Mouse (Mus musculus): Measurements from ENCODE around the gene Mgll. TPM values are rescaled to one million over a fixed set of nuclear protein-coding genes. Genes with fewer than 3 reads are reported as not detected.
A peak's percentile ranks its signal among the peaks of the same experiment; 100 is the strongest.

Gene Mgll
- total RNA-seq, 2 experiments from 2014 or later = 64.9 to 70.5 TPM

DNA sequence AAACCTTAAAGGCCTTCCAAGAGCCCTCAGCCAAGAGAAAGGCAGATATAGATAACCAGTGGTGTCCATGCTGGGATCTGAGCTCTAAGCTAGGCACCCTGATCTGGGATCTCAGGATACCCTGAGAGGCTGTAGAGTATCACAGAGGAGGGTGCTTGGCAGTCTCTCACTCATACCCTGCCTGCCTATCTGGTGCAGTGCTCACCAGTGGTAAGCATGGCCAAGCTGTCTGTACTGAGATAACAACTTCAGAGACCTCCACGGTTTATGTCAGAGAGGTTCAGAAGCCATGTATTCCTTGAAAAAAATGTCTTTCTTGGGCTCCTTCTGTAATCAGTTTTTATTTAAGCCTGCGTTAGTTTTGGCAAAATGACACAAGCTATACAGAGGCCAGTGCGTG, 16.8 kb downstream of the Mgll start:
- no peak for DNase-seq
- intact Hi-C loops (cut with DNase I; ENCODE audit: low total_unique reads) = no loop called here

DNA sequence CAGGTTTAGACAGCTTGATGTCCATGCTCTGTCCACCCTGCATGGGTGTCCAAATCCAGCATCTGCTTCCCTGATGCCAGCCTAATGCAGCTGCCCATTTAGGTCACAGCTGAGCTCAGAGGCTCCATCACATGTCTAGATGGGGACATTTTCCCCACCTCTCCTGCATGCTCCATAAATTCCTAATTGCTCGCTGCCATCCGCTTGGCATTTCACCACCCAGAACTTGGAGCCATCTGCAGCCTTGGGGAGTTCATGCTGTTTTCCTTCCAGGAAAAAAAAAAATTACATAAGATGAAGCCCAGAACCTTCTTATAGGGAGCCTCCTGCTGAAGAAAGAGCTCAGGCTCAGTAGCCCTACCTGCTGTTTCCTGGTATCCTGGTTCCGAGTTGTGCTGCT, 17.6 kb downstream of the Mgll start:
- DNase-seq = no peak
- intact Hi-C loops (cut with DNase I; ENCODE audit: low total_unique reads) = no loop called here

DNA sequence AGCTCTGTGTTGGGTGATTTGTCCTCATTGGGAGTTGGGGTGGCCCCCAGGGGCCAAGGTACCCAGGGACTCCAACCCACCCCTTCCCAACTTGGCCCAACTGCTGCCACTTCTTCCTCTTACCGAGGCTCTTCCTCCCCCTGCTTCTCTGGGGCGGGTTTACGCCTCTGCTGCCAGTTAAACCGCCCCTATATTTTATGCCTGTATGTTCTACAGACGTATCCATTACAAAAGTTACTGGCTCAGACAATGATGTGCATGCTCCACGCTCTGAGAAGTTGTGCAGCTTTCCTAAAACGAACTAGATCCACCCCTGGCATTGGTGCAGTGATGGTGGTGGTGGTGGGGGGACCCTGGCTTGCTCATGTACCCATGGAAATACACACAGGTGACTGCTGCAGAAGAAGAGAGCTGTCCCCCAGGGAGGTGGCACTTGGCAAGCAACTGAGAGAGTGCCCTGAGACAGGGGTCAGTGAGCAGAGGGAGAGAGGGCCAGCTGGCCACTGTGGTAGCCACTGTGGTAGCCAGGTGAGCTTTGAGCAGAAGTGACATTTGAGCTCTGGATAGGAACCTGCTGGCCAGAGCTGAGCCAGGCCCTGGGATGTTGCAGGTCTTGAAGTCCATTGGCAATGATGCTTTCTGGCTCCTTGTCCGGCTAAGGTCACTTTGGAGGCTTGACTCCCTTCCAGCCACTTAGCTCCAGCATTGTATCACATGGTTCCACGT, 18.2 kb downstream of the Mgll start:
- intact Hi-C loops (cut with DNase I; ENCODE audit: low total_unique reads) = no loop called here
- DNase-seq = peak; percentile 53

DNA sequence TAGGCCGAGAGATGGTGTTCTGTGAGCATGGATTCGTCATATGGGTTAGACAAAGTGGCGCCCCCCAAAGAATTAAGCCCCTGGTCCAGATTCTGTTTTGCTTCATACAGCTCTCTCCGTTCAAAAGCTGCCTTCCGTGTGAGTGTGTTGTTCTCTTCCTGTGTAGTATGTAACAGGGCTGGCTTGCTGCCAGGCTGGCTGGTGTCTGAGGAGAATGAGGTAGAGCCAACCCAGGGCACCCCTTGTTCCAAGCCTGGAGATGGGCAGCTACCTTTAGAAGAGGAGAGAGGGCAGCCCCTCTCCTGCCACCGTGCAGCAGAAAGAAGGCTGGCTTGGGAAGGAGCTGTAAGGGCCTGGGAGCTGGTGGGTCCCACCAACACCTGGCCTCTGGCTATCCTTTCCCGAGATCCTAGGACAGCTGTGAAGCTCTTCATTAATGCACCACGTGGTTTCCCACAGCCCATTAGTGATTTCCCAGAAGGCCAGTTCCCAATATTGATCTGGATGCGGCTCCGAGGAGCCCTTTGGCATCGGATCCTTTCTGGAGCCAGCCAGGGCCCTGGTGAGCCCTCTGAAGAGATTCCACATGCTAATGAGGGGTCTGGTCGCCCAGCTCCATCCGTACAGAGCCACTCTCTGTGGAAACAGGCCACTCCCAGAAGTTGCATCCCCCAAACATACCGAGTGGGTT, 19.5 kb downstream of the Mgll start:
- DNase-seq = no peak
- intact Hi-C loops (cut with DNase I; ENCODE audit: low total_unique reads) = no loop called here

DNA sequence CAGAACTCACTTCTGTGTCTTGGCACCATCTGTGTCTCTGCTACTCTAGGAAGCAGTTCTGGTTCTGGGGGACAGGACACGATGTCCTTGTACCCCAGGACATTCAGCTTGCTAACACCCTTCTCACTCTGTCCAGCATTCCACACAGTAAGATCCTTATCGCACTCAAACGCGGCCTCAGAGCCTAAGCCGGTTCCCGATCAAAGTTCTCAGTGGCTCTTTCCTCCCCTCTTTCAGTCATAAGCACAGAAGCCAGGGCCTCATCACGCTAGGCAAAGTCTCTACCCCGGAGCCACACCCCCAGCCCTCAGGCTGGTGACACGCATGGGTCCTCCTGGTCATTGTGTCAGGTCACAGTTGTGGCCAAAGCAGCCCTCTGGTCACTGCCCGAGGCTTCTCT, 20.8 kb downstream of the Mgll start:
- no peak for DNase-seq
- intact Hi-C loops (cut with DNase I; ENCODE audit: low total_unique reads) = no loop called here

DNA sequence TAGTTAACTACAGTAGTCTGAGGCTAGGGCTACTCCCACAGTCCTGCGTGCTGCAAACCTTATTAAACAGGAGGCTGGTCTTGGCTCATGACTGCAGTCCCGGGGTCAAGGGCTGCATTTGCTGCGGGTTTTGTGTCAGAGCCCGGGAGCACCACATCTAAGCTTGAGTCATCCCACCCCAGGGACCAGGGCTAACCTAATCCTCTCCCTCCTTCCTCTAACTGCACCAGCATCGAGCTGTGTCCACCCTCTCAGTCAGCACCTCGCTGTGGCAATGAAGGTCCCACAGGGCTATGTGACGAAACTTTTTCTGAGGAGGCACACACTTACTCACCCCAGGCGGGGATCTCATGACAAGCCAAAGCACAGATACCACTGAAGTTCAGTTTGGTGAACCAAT, 22.1 kb downstream of the Mgll start:
- DNase-seq = no peak
- intact Hi-C loops (cut with DNase I; ENCODE audit: low total_unique reads) = no loop called here

DNA sequence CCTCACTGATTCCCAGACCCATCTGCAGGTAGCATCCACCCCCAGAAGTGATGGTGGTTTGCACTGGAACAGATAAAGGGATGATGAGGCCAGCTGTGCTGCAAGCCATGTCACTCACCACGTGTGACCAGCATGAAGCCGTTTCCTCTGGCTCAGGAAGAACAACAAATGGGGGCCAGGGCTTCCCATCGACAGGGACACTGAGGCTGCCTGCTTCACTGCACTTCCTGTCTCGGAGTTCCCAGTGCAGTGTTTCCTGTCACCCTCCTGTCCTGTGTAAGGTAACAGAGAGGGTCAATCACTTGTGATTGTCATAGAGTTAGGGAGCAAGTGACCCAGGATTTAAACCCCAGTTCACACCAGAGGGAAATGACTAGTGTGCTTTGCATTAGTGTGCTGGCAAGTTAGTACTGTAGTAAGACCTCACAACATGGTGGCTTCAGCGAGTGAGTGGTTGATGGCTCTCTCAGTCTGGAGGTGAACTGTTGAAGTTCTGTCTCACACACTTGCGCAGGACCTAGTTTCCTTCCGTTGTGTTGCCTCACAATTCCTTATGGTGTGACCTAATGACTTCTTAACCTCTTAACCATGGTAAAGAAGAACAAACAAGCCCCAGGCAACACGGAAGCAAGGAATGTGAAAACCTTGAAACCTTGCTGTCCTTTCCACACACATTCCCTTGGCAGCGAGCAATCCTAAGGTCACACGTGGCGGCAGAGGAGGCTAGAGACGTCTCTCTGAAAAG, 23.3 kb downstream of the Mgll start:
- DNase-seq = no peak
- intact Hi-C loops (cut with DNase I; ENCODE audit: low total_unique reads) = no loop called here

DNA sequence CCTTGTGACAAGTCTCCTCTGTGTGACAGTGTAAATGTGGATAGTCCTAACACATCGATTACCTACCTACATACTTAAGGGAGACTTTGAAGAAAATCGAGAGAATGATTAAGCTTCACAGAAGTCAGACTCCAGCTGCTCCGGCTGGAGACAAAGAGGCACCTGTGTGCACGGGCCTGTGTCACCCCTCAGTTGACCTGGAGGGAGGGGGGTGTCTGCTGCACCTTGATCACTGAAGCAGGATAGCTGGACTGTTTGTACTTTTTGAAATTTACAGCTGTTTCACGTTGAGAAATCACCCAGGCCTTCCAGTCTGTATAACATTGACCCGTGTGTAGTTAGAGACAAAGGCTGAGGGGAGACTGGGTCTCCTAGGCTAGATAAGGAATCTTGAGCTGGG, 26.7 kb downstream of the Mgll start:
- intact Hi-C loops (cut with DNase I; ENCODE audit: low total_unique reads) = no loop called here
- DNase-seq = no peak

DNA sequence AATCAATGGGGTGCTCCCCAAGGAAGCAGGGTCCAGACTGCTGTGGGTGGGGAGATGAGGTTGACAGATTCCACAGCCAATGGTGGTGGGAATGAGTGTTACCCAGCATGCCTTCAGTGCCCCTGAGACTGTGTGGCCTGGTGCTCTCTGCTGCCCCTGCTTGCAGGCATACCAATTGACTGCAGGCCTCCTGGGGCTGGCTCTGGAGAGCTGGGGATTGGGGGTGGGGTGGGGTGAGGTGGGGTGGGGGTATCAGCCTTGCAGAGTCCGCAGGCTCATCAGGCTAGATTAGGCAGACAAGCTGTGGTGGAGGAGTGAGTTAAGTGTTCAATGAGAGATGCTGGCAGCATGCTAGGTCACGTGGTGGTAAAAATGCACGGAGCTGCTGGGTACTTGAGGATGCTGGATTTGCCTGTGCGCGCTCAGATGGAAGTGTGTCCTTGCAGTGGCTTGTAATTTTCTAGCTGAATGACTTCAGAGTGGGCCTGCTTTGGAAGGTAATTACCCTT, 28.6 kb downstream of the Mgll start:
- intact Hi-C loops (cut with DNase I; ENCODE audit: low total_unique reads) = no loop called here
- DNase-seq = no peak

DNA sequence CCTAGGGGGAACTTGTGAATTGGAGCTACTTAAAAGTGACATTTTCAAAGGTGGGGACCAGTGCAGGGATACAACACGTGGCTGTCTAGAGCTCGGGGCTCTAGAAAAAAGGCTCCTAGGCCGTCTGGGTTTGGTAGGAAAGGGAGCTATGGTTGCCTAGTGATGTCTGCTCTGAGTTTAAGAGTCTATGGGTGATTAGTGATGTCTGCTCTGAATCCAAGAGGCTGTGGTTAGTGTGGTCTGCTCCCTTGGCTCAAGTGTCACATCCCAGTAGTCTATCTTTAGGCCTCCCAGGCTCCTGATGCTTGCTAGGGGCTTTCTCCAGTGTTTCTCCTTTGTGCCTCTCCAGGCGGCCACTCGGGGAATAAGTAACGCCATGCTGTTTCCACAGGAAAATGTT, 29.4 kb downstream of the Mgll start:
- DNase-seq = no peak
- intact Hi-C loops (cut with DNase I; ENCODE audit: low total_unique reads) = no loop called here

DNA sequence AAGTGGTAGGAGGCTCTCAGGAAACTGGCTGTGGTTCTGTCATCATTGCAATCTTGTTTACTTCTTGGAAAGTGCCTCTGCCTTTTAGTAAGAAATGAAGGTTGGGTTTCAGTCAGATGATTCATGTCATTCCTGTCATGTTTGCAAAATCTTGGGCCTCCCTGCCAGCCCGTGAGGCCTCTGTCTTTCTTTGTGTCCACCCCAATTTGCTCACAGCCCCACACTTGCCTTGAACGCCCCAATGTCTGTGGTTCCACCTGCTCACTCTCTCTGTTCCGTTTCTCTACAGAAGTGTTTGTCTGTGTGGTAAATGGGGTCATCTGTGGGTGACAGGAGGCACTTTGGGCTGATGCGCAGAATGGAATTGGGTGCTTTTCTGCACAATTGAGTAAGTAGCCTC, 32.8 kb downstream of the Mgll start:
- intact Hi-C loops (cut with DNase I; ENCODE audit: low total_unique reads) = no loop called here
- DNase-seq = no peak

DNA sequence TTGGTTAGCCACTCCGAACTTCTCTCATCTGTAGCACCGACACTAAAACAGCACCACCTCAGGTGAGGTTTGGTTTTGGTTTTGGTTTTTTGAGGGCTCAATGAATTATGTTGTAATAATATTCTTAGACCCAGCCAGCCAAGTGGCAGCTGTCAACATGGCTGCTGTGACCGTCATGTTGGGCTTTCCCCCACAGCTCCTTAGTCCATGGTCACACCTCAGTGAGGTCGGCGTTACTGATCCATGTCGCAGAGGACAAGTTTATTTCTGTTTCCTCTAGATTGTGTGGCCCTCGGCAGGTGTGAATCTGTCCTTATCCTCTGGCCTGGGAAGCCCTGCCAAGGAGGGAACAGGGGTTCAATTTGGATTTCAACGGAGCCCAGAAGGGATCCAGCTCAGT, 33.9 kb downstream of the Mgll start:
- intact Hi-C loops (cut with DNase I; ENCODE audit: low total_unique reads) = no loop called here
- no peak for DNase-seq

DNA sequence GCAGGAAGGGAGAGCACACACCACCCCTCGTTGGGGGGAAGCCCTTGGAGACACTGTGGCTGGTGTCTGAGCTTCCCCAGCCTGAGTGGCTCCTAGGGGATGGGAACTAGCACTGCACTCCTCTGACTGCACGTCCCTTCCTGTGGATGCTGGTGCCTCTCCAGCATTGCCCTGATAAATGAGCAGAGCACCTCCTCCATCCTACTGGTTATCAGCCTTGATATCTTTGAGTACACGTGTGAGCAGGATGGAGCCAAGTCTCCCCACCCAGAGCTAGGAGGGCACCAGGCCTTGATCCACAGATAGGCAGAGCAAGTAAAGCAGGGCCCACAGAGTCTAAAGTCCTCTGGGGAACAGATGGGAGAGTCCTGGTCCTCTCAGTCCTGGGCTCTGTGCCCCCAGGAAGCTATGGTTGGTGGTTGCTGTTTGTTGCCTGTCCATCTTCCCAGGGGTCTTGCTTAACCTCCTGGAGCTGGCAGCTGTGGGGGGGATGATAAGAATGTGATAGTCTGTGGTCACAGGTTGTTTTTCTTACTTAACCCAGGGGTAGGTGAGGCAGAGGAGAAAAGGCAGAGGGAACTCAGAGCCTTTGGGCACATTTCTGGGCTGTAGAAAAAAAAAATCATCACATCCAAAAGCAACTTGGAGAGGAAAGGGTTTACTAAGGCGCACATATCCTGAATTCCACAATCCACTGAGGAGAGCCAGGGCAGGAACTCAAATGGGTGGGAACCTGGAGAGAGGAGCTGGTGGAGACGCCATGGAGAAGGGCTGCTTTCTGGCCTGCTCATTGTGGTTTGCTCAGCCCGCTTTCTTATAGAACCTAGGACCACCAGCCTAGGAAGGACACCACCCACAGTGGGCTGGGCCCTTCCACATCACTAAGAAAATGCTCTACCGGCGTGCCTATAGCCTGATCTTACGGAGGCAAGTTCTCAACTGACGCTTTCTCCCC, 34.6 kb downstream of the Mgll start:
- intact Hi-C loops (cut with DNase I; ENCODE audit: low total_unique reads) = no loop called here
- no peak for DNase-seq

DNA sequence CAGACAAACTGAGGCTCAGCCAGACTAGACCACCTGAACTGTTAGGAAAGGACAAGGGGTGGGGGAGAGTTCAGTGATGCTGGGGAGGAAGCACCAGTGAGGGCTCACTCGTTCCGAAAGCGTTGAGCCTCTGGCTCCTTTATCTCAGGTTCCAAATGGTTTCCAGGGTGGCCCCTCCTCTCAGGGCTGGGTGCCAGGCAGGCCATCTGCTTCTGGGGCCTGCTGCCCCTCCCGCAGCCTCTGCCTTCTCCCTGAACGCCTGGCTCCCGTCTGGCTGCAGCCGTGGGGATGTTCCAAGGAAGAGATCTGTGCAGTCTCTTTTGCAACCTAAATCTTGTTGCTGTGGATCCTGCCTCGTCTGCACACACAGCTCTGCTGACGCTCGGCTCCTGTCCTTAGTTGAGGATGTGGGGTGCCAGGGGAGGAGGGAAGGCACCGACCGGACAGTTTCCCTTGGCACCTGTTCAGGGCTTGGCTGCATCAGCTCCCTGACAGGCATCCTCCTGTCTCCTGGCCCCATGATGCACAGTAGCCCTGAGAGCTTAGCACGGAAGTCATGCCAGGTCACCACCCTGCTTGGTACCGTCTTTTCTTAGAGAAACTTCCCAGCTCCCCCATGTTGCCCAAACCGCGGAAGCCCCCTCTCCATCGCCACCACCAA, 35.7 kb downstream of the Mgll start:
- peak; percentile 93 for DNase-seq
- intact Hi-C loops (cut with DNase I; ENCODE audit: low total_unique reads) = no loop called here

DNA sequence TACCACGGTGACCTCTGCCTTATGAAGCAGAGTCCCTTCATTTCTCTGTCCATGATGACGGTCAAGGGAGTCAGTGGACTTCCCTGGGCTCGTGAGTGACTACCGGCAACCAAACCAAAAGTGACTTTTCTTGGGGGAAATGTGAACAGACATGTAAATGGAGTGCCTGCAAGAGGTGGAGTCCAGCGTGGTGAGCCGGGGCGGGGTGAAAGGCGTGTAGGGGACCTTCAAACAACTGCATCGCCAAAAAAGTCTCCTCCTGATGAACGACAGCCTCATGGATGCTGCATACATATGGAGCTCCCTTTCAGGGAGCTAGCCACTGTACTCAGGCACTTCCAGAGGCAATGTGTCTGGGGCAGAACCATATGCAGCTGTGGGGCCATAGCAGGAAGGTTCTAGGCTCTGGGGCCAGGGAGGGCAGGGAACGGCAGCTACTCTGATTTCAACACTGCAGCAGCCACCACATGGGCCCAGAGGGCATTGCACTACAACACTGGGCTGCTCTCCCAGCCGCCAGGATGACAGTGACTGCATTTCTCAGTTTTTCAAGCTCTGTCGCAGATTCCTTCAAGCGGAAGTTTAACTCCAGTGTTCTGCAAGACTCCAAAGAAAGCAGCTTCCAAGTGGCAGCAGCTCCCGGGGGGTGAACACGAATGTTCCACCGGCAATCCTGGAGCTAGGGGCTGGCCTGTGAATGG, 36.9 kb downstream of the Mgll start:
- DNase-seq = peak; percentile 5
- intact Hi-C loops (cut with DNase I; ENCODE audit: low total_unique reads) = no loop called here

DNA sequence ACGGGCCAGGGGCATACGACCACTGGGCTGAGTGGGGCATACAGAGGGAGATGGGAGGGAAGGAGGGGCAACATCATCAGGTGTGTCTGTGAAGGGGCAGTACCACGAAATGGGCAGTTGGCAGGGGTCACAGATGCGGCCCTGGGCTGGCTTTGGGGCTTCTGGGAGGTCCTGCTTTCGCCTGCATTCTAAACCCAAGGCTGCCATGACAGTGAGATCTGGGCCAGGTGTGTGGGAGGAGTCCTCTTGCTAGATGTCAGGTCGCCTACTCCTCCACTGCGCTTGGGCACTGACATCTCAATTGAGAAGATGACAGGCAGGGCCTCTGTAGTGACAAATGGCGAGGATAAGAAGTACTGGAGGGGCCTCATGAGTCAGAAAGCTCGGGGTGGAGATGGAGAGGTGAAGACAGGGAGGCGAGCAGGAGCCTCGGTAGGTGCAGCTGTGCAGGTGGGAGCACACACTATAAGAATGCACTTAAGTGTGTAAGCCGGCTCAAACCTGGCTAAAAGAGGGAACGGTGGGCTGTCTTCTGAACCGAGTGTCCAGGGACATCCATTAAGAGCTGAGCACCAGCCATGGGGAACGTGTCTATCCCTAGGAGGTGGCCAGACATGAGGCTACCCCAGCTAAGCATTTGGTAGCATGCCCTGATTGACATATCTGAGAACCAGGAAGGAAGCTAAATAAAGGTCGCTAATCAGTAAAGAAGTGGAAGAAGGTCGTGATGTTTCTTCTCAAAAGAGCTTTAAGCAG, 37.6 kb downstream of the Mgll start:
- intact Hi-C loops (cut with DNase I; ENCODE audit: low total_unique reads) = no loop called here
- no peak for DNase-seq

DNA sequence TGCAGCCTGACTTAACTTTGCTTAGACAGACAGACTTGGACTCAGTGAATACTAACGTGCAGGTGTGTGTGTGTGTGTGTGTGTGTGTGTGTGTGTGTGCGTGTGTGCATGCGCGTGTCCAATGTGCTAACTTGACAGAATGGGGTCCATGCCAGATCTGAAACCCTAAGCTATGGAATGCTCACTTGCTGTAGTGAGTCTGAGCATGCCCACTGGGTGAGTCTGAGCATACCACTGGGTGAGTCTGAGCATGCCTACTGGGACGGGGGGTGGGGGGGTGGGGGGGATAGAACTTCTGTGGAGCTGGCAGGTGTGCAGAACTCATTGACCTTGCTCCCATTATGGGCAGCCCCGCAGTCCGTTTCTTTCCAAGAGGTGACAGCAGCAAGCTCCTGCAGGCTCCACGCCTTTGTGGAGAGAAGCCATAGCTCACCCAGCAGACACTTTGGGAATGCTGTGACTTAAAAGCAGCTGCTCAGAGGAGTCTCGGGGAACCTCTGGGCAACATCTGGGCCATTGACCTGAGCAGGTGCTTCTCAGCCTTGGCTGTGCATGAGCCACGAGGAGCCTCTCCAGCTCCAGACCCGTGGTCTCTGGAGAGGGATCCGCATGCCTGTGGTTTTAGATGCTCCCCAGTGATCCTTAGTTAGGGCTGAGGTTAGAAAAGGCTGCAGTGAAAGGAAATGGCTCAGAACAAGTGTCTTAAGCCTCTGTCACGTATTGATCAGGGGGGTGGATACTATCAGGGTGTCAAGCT, 38.4 kb downstream of the Mgll start:
- intact Hi-C loops (cut with DNase I; ENCODE audit: low total_unique reads) = no loop called here
- DNase-seq = no peak

Data from gastrocnemius, postnatal 14 days (tissue).